Mouse (Mus musculus): Measurements from ENCODE around the gene Btnl2. TPM values are rescaled to one million over a fixed set of nuclear protein-coding genes. Genes with fewer than 3 reads are reported as not detected.
A peak's percentile ranks its signal among the peaks of the same experiment; 100 is the strongest.
"Not testable (repeated sequence)": the region's sequence is repeated elsewhere in the genome, so short reads cannot be mapped to it uniquely, and the experiment has no call there.

Btnl2 gene
- not detected in 2 replicates for polyA plus RNA-seq (2016; fragmentation: Nextera tagmentation; extraction: Ambion mirVana)

DNA sequence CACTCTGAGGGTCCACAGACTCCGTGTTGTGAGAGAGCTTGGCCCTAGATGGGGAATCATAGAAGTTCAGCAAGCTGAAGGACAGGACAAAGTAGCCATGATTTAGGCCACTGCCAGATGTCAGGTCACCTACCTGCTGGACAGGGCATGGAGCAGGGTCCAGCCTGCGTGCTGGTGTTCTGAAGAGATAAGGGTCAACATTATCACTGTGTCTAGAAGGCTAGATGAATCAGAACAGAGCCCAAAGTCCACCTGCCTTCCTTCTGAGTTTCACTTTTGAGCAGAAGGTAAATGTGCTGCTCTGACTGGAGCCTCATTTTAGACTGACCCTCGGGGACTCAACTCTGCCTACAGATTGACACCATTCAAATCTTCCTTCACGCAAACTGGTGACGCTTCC lies at the start of gene Btnl2:
TSS of gene Btnl2 (plus strand) at position 284 of the 400 bp plus-strand sequence.
- Histone ChIP-seq H3K27me3 (ENCODE audit: poor library complexity, severe bottlenecking) (no peaks in the 10 kb centered on the region), H3K27ac (no peak within 1 kb of the TSS), H3K4me1 (no peaks in the 10 kb centered on the region), H3K4me3 (no peak within 1 kb of the TSS), H3K36me3 (replicated peaks) (no peaks in the 10 kb centered on the region), H3K9me3 (no peaks in the 10 kb centered on the region)
- no peak for DNase-seq (ENCODE audit: extremely low spot score, low spot score)
- 90% methylated on average over 5 of the region's 5 CpGs for WGBS

DNA sequence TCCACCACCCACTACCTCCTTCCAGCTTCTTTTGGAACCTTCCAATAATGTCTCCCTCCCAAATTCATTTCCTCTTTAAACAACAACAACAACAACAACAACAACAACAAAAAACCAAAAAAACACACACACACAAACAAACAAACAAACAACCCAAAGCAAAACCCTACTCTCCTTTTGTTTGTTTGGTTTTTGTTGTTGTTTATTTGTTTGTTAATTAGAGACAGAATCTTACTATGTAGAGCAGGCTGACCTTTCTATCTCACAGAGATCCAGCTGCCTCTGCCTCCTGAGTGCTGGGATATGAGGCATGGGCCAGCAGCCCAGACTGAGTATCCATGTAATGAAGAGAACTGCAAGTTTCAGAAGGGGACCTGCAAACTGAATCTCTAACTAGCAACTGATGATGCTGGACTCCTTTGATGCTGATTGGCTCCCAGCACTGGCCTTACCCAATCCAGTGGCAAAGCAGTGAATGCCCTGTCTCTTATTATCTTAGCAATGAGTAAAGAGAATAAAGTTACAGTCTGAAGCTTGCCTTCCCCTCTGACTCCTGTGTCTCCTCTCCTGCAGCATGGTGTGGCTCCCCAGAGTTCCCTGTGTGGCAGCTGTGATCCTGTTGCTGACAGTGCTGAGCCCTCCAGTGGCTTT lies 49.1 kb upstream of the Btnl2 start, which contains the start of gene H2-Eb1:
TSS of gene H2-Eb1 (plus strand) at position 488 of the 651 bp plus-strand sequence.
- Histone ChIP-seq H3K4me1 (peaks cover 11% of the 10 kb centered on the region), H3K9me3 (no peaks in the 10 kb centered on the region), H3K4me3 (no peak within 1 kb of the TSS), H3K27me3 (ENCODE audit: poor library complexity, severe bottlenecking) (peaks cover 11% of the 10 kb centered on the region), H3K27ac (no peak within 1 kb of the TSS), H3K36me3 (replicated peaks) (no peaks in the 10 kb centered on the region)
- DNase-seq (ENCODE audit: extremely low spot score, low spot score) = peak; percentile 61

DNA sequence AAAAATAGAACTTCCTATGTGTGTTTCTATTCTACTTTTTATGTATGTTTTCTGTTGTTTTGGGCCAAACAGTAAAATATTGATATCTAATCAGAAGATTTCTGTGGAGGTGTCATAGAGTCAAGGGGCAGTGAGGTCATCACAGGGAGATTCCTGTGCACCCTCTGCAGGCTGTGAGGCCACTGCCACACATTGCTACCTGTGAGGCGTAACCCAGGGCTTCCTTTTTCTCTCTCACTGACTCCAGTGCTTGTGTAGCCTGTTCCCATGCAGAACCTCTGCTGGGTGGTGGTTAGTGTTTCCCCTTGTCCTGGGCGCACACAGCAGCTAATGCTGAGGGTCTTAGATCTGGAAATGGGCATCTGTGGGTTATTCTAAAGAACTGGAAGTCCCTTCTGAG lies 48.2 kb upstream of the Btnl2 start:
- Histone ChIP-seq H3K4me3 (no peak overlapping the region), H3K36me3 (replicated peaks) (no peaks in the 10 kb centered on the region), H3K27me3 (ENCODE audit: poor library complexity, severe bottlenecking) (peaks cover 11% of the 10 kb centered on the region), H3K9me3 (no peaks in the 10 kb centered on the region), H3K4me1 (peaks cover 11% of the 10 kb centered on the region), H3K27ac (no peak overlapping the region)
- no peak for DNase-seq (ENCODE audit: extremely low spot score, low spot score)
- WGBS = 87% methylated on average over 2 of the region's 2 CpGs

GRCm38 (mm10) chr17:34307216-34307615 lies 47.4 kb upstream of the Btnl2 start:
- Histone ChIP-seq H3K27ac (no peak overlapping the region), H3K4me1 (peaks cover 11% of the 10 kb centered on the region), H3K9me3 (no peaks in the 10 kb centered on the region), H3K36me3 (replicated peaks) (no peaks in the 10 kb centered on the region), H3K4me3 (no peak overlapping the region), H3K27me3 (ENCODE audit: poor library complexity, severe bottlenecking) (peaks cover 11% of the 10 kb centered on the region)
- DNase-seq (ENCODE audit: extremely low spot score, low spot score) = no peak

GRCm38 (mm10) chr17:34308161-34308560 lies 46.5 kb upstream of the Btnl2 start:
- 80% methylated on average over 4 of the region's 4 CpGs for WGBS
- Histone ChIP-seq H3K27me3 (ENCODE audit: poor library complexity, severe bottlenecking) (peaks cover 11% of the 10 kb centered on the region), H3K4me3 (no peak overlapping the region), H3K9me3 (no peaks in the 10 kb centered on the region), H3K4me1 (peaks cover 11% of the 10 kb centered on the region), H3K36me3 (replicated peaks) (no peaks in the 10 kb centered on the region), H3K27ac (no peak overlapping the region)
- DNase-seq (ENCODE audit: extremely low spot score, low spot score) = no peak

- Histone ChIP-seq H3K9me3 (no peaks in the 10 kb centered on the region), H3K27me3 (ENCODE audit: poor library complexity, severe bottlenecking) (peaks cover 11% of the 10 kb centered on the region), H3K27ac (peak overlapping the region; percentile 82), H3K4me3 (peak overlapping the region; percentile 68), H3K36me3 (replicated peaks) (no peaks in the 10 kb centered on the region), H3K4me1 (peaks cover 11% of the 10 kb centered on the region)
- WGBS = 31% methylated on average over 10 of the region's 10 CpGs
- no peak for DNase-seq (ENCODE audit: extremely low spot score, low spot score)
Observed at GRCm38 (mm10) chr17:34309225-34309624, 45.4 kb upstream of the Btnl2 start.

DNA sequence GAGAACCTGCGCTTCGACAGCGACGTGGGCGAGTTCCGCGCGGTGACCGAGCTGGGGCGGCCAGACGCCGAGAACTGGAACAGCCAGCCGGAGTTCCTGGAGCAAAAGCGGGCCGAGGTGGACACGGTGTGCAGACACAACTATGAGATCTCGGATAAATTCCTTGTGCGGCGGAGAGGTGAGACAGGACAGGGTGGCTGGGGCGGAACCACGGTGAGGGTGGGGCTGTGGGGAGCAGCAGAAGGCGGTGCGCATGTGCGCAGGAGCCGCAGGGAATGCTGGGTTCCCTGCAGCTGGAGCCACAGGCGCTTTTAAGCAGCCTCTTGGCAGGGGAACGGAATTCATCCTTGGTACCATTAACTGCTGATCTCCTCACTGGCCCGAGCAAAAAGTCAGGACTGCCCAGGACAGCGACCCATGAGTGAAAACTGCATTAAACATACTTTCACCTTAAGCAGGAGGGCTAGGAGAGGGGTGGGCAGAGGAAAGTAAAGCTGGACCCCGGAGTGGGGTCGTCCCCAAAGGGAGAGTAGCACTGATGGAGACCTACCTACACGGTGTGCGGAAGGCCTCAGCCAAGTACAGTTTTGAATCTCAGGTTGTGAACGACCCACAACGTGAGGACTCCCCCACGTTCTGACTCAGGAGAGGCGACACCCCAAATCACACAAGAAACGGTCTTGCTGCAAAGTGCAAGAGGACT lies 44.8 kb upstream of the Btnl2 start:
- Histone ChIP-seq H3K27ac (peak overlapping the region; percentile 82), H3K36me3 (replicated peaks) (no peaks in the 10 kb centered on the region), H3K9me3 (no peaks in the 10 kb centered on the region), H3K27me3 (ENCODE audit: poor library complexity, severe bottlenecking) (peaks cover 11% of the 10 kb centered on the region), H3K4me3 (peak overlapping the region; percentile 68), H3K4me1 (peaks cover 11% of the 10 kb centered on the region)
- peak; percentile 64 for DNase-seq (ENCODE audit: extremely low spot score, low spot score)
- 21% methylated on average over 38 of the region's 38 CpGs for WGBS

DNA sequence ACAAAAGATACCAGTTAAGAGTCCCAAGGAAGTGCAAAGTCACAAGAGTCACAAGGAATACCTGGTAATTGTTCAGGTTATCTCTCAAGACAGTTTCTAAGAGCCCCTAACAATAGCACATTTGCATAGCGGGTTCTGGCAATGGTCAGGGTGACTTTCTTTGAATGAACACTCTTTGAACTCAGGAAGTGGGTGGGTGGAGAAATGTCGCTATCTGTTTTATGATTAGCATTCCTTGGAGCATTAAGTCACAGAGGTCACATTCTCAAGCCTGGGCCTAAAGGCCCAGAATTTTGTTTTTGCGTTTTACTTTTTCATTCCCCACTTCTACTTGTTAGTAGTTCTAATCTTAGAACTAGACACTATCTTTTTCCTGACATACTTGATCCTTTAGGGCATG lies 44.1 kb upstream of the Btnl2 start:
- Histone ChIP-seq H3K4me1 (peaks cover 11% of the 10 kb centered on the region), H3K27me3 (ENCODE audit: poor library complexity, severe bottlenecking) (peaks cover 11% of the 10 kb centered on the region)
- DNase-seq (ENCODE audit: extremely low spot score, low spot score); H3K36me3 ChIP-seq (replicated peaks); H3K27ac ChIP-seq; H3K9me3 ChIP-seq; H3K4me3 ChIP-seq: not testable (repeated sequence)
- 91% methylated on average over 3 of the region's 3 CpGs for WGBS

GRCm38 (mm10) chr17:34312185-34312584 lies 42.4 kb upstream of the Btnl2 start:
- H3K4me3 ChIP-seq = no peak overlapping the region
- H3K9me3 ChIP-seq = no peaks in the 10 kb centered on the region
- H3K27me3 ChIP-seq (ENCODE audit: poor library complexity, severe bottlenecking) = peaks cover 11% of the 10 kb centered on the region
- no peak for DNase-seq (ENCODE audit: extremely low spot score, low spot score)
- H3K36me3 ChIP-seq (replicated peaks) = no peaks in the 10 kb centered on the region
- H3K4me1 ChIP-seq = peaks cover 11% of the 10 kb centered on the region
- no peak overlapping the region for H3K27ac ChIP-seq
- 91% methylated on average over 1 of the region's 1 CpGs for WGBS

- H3K4me1 ChIP-seq = peaks cover 11% of the 10 kb centered on the region
- H3K9me3 ChIP-seq = no peaks in the 10 kb centered on the region
- peak; percentile 67 for DNase-seq (ENCODE audit: extremely low spot score, low spot score)
- whole genome bisulfite sequencing = 41% methylated on average over 3 of the region's 3 CpGs
- no peaks in the 10 kb centered on the region for H3K36me3 ChIP-seq (replicated peaks)
- peaks cover 4% of the 10 kb centered on the region; the same call in 1 of the 2 replicates for H3K27me3 ChIP-seq (ENCODE audit: poor library complexity, severe bottlenecking)
- no peak overlapping the region for H3K27ac ChIP-seq
- H3K4me3 ChIP-seq = no peak overlapping the region
Observed at GRCm38 (mm10) chr17:34313393-34313792, 41.2 kb upstream of the Btnl2 start.

- H3K36me3 ChIP-seq (replicated peaks) = no peaks in the 10 kb centered on the region
- H3K4me3 ChIP-seq = no peak overlapping the region
- WGBS = 72% methylated on average over 9 of the region's 9 CpGs
- H3K27ac ChIP-seq = no peak overlapping the region
- H3K4me1 ChIP-seq = peaks cover 9% of the 10 kb centered on the region
- no peak for DNase-seq (ENCODE audit: extremely low spot score, low spot score)
- no peaks in the 10 kb centered on the region for H3K9me3 ChIP-seq
- H3K27me3 ChIP-seq (ENCODE audit: poor library complexity, severe bottlenecking) = 0 out of 2 replicates have a peak, but pooled peaks cover under 1% of the 10 kb centered on the region
Observed at GRCm38 (mm10) chr17:34314286-34314685, 40.3 kb upstream of the Btnl2 start.

GRCm38 (mm10) chr17:34315512-34315911 lies 39.1 kb upstream of the Btnl2 start:
- DNase-seq (ENCODE audit: extremely low spot score, low spot score) = no peak
- H3K4me3 ChIP-seq = no peak overlapping the region
- no peaks in the 10 kb centered on the region for H3K9me3 ChIP-seq
- H3K27ac ChIP-seq = no peak overlapping the region
- H3K4me1 ChIP-seq = no peaks in the 10 kb centered on the region
- H3K27me3 ChIP-seq (ENCODE audit: poor library complexity, severe bottlenecking) = no peaks in the 10 kb centered on the region
- no peaks in the 10 kb centered on the region for H3K36me3 ChIP-seq (replicated peaks)
- WGBS = 93% methylated on average over 1 of the region's 1 CpGs

DNA sequence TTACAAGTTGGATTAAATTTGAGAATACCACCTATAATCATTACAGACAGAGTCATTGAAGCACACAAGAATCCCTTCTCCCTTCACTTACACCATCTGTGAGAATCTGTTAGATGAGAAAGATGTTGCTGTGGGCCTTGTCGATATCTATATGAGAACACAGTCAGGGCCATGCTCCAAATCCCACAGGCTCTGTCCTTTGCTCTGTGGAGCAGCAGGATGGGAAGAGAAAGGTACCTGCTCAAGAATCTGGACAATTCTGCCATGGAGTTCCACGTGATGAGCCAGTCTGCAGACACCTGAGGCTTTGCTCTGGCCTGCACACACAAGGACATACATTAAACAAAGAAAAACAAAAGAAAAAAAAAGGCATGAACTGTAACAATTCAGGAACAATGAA lies 37.9 kb upstream of the Btnl2 start:
- Histone ChIP-seq H3K4me3 (no peak overlapping the region), H3K4me1 (no peaks in the 10 kb centered on the region), H3K36me3 (replicated peaks) (no peaks in the 10 kb centered on the region), H3K9me3 (no peaks in the 10 kb centered on the region), H3K27ac (no peak overlapping the region), H3K27me3 (ENCODE audit: poor library complexity, severe bottlenecking) (no peaks in the 10 kb centered on the region)
- 78% methylated on average over 2 of the region's 2 CpGs for WGBS
- DNase-seq (ENCODE audit: extremely low spot score, low spot score) = no peak
